Mouse (Mus musculus): Measurements from ENCODE around the gene Ptpro. TPM values are rescaled to one million over a fixed set of nuclear protein-coding genes. Genes with fewer than 3 reads are reported as not detected.
"Not testable (repeated sequence)": the region's sequence is repeated elsewhere in the genome, so short reads cannot be mapped to it uniquely, and the experiment has no call there.

Gene Ptpro
- polyA plus RNA-seq, 1 experiment = 0.49 TPM

- H3K4me1 ChIP-seq (ENCODE audit: control insufficient read depth, insufficient read depth, low read length) = no peaks in the 10 kb centered on the region
- no peak overlapping the region for H3K4me3 ChIP-seq (ENCODE audit: insufficient read depth, low read length)
- H3K27ac ChIP-seq (ENCODE audit: insufficient read depth, low read length) = no peak overlapping the region
- no peak for TF ChIP-seq POLR2A (IDR thresholded peaks at IDR 0.05; ENCODE audit: low read depth, low read length)
- no peak for TF ChIP-seq CTCF (IDR thresholded peaks at IDR 0.05; ENCODE audit: borderline replicate concordance, insufficient read depth, low read length)
Observed at GRCm38 (mm10) chr6:137433521-137434137, 181.5 kb downstream of the Ptpro start.

GRCm38 (mm10) chr6:137437486-137437885 is 185.4 kb downstream of the Ptpro start:
- TF ChIP-seq POLR2A (IDR thresholded peaks at IDR 0.05; ENCODE audit: low read depth, low read length) (no peak), CTCF (IDR thresholded peaks at IDR 0.05; ENCODE audit: borderline replicate concordance, insufficient read depth, low read length) (no peak)
- Histone ChIP-seq H3K4me3 (ENCODE audit: insufficient read depth, low read length) (no peak overlapping the region), H3K27ac (ENCODE audit: insufficient read depth, low read length) (no peak overlapping the region), H3K4me1 (ENCODE audit: control insufficient read depth, insufficient read depth, low read length) (no peaks in the 10 kb centered on the region)

GRCm38 (mm10) chr6:137437902-137438580 is 185.9 kb downstream of the Ptpro start:
- Histone ChIP-seq H3K27ac (ENCODE audit: insufficient read depth, low read length) (no peak overlapping the region), H3K4me1 (ENCODE audit: control insufficient read depth, insufficient read depth, low read length) (no peaks in the 10 kb centered on the region), H3K4me3 (ENCODE audit: insufficient read depth, low read length) (no peak overlapping the region)
- no peak for TF ChIP-seq POLR2A (IDR thresholded peaks at IDR 0.05; ENCODE audit: low read depth, low read length)
- TF ChIP-seq CTCF (IDR thresholded peaks at IDR 0.05; ENCODE audit: borderline replicate concordance, insufficient read depth, low read length) = no peak

- Histone ChIP-seq H3K4me1 (ENCODE audit: control insufficient read depth, insufficient read depth, low read length) (no peaks in the 10 kb centered on the region), H3K27ac (ENCODE audit: insufficient read depth, low read length) (no peak overlapping the region), H3K4me3 (ENCODE audit: insufficient read depth, low read length) (no peak overlapping the region)
- TF ChIP-seq POLR2A (IDR thresholded peaks at IDR 0.05; ENCODE audit: low read depth, low read length) = no peak
- TF ChIP-seq CTCF (IDR thresholded peaks at IDR 0.05; ENCODE audit: borderline replicate concordance, insufficient read depth, low read length) = no peak
Observed at GRCm38 (mm10) chr6:137440559-137441486, 188.7 kb downstream of the Ptpro start.

GRCm38 (mm10) chr6:137443089-137443488 is 191.0 kb downstream of the Ptpro start:
- no peak for TF ChIP-seq POLR2A (IDR thresholded peaks at IDR 0.05; ENCODE audit: low read depth, low read length)
- TF ChIP-seq CTCF (IDR thresholded peaks at IDR 0.05; ENCODE audit: borderline replicate concordance, insufficient read depth, low read length) = no peak
- no peaks in the 10 kb centered on the region for H3K4me1 ChIP-seq (ENCODE audit: control insufficient read depth, insufficient read depth, low read length)
- H3K27ac ChIP-seq (ENCODE audit: insufficient read depth, low read length) = no peak overlapping the region
- H3K4me3 ChIP-seq (ENCODE audit: insufficient read depth, low read length) = no peak overlapping the region

GRCm38 (mm10) chr6:137446116-137446515 is 194.0 kb downstream of the Ptpro start:
- not testable (repeated sequence) for H3K4me1 ChIP-seq (ENCODE audit: control insufficient read depth, insufficient read depth, low read length); H3K27ac ChIP-seq (ENCODE audit: insufficient read depth, low read length); H3K4me3 ChIP-seq (ENCODE audit: insufficient read depth, low read length)

- Histone ChIP-seq H3K27ac (ENCODE audit: insufficient read depth, low read length) (no peak overlapping the region), H3K4me3 (ENCODE audit: insufficient read depth, low read length) (no peak overlapping the region), H3K4me1 (ENCODE audit: control insufficient read depth, insufficient read depth, low read length) (peaks cover 3% of the 10 kb centered on the region; the same call in 1 of the 2 replicates)
- TF ChIP-seq POLR2A (IDR thresholded peaks at IDR 0.05; ENCODE audit: low read depth, low read length) (no peak), CTCF (IDR thresholded peaks at IDR 0.05; ENCODE audit: borderline replicate concordance, insufficient read depth, low read length) (0 out of 2 replicates have a peak, but pooled peaks have one; percentile 27)
Observed at GRCm38 (mm10) chr6:137455537-137456041, 203.5 kb downstream of the Ptpro start.

- TF ChIP-seq CTCF (IDR thresholded peaks at IDR 0.05; ENCODE audit: borderline replicate concordance, insufficient read depth, low read length) (no peak), POLR2A (IDR thresholded peaks at IDR 0.05; ENCODE audit: low read depth, low read length) (no peak)
- no peak overlapping the region for H3K4me3 ChIP-seq (ENCODE audit: insufficient read depth, low read length)
- no peak overlapping the region for H3K27ac ChIP-seq (ENCODE audit: insufficient read depth, low read length)
- peaks cover 3% of the 10 kb centered on the region; the same call in 1 of the 2 replicates for H3K4me1 ChIP-seq (ENCODE audit: control insufficient read depth, insufficient read depth, low read length)
Observed at GRCm38 (mm10) chr6:137456064-137456463, 203.9 kb downstream of the Ptpro start.

GRCm38 (mm10) chr6:137457210-137457609 is 205.1 kb downstream of the Ptpro start:
- Histone ChIP-seq H3K4me3 (ENCODE audit: insufficient read depth, low read length) (no peak overlapping the region), H3K4me1 (ENCODE audit: control insufficient read depth, insufficient read depth, low read length) (peaks cover 3% of the 10 kb centered on the region; the same call in 1 of the 2 replicates), H3K27ac (ENCODE audit: insufficient read depth, low read length) (no peak overlapping the region)
- TF ChIP-seq CTCF (IDR thresholded peaks at IDR 0.05; ENCODE audit: borderline replicate concordance, insufficient read depth, low read length) (no peak), POLR2A (IDR thresholded peaks at IDR 0.05; ENCODE audit: low read depth, low read length) (no peak)

All from embryonic fibroblast, embryonic 13.5 days (primary cell).